In genomic region chr6:93265164-93265563, GRCm38 (mm10) we compare ENCODE assay signal across 21 mouse cellular contexts.
DNase-seq lines count a peak whose midpoint lies in the region; ATAC-seq and TF ChIP-seq lines count a peak whose summit lies in the region.
"Had no signal": no experiment of that assay in that cellular context is flagged by ENCODE, and none has a peak within 500 bp of the region (broad histone marks: within the 10 kb centered on the region; RNA-seq: fewer than 3 reads in every experiment).

No protein-coding gene starts in this region.

- WGBS in liver, adult 2 months = 79% methylated on average over 2 of the region's 2 CpGs
- 62% methylated on average over 2 of the region's 2 CpGs for WGBS in liver, embryonic 12.5 days (ENCODE audit: insufficient replicate concordance)
- WGBS in stomach, postnatal 0 days = 81% methylated on average over 2 of the region's 2 CpGs
- WGBS in kidney, embryonic 15.5 days = 90% methylated on average over 2 of the region's 2 CpGs

- H3K27me3 ChIP-seq in liver, adult 2 months (ENCODE audit: control insufficient read depth, insufficient read depth, low read length) = no peaks in the 10 kb centered on the region
- H3K27me3 ChIP-seq in liver, embryonic 12.5 days (replicated peaks) = no peaks in the 10 kb centered on the region
- no peaks in the 10 kb centered on the region for H3K27me3 ChIP-seq in stomach, postnatal 0 days (ENCODE audit: control insufficient read depth, insufficient read depth, low read length)
- H3K27me3 ChIP-seq in kidney, embryonic 15.5 days = no peaks in the 10 kb centered on the region
- H3K27me3 ChIP-seq: CH12.LX, Patski had no signal

- no peaks in the 10 kb centered on the region for H3K9me3 ChIP-seq in liver, embryonic 12.5 days (replicated peaks)
- no peaks in the 10 kb centered on the region for H3K9me3 ChIP-seq in stomach, postnatal 0 days (ENCODE audit: control insufficient read depth, low read length)
- no peaks in the 10 kb centered on the region for H3K9me3 ChIP-seq in kidney, embryonic 15.5 days (replicated peaks)

- no peak for TF ChIP-seq CTCF in liver, adult 2 months (IDR thresholded peaks at IDR 0.05; ENCODE audit: low read depth, low read length)
- no peak for TF ChIP-seq CTCF in stomach, postnatal 0 days (IDR thresholded peaks at IDR 0.05; ENCODE audit: low read depth)

- no peak for TF ChIP-seq EP300 in stomach, postnatal 0 days (optimal IDR thresholded peaks at IDR 0.05)

- no peak overlapping the region for H3K4me2 ChIP-seq in liver, embryonic 12.5 days
- no peak overlapping the region for H3K4me2 ChIP-seq in stomach, postnatal 0 days (replicated peaks; ENCODE audit: low read depth)
- H3K4me2 ChIP-seq in kidney, embryonic 15.5 days = no peak overlapping the region

- H3K4me1 ChIP-seq in liver, adult 2 months (ENCODE audit: control insufficient read depth, insufficient read depth, low read length) = no peaks in the 10 kb centered on the region
- no peaks in the 10 kb centered on the region for H3K4me1 ChIP-seq in liver, embryonic 12.5 days
- H3K4me1 ChIP-seq in stomach, postnatal 0 days (replicated peaks; ENCODE audit: control insufficient read depth, insufficient read depth) = no peaks in the 10 kb centered on the region
- no peaks in the 10 kb centered on the region for H3K4me1 ChIP-seq in kidney, embryonic 15.5 days

- peak; percentile 2 for DNase-seq in heart, adult 11 months
- DNase-seq in heart, postnatal 4 days = no peak
- DNase-seq in liver, adult 2 months (ENCODE audit: extremely low read depth, low read depth, low spot score) = peak; percentile 53
- no peak for DNase-seq in stomach, postnatal 0 days (ENCODE audit: low spot score)
- DNase-seq: adrenal gland, adult 2 months; adrenal gland, adult 8-10 months; adrenal gland, postnatal 10 days; adrenal gland, postnatal 14 days; adrenal gland, postnatal 25 days; adrenal gland, postnatal 36 days; B cell, adult 2 months; cerebellum, adult 11 months; cerebellum, adult 11-12 months; cerebellum, adult 18-20 months had no signal

- no peak overlapping the region for H3K9ac ChIP-seq in liver, adult 2 months (ENCODE audit: low read depth, low read length)
- H3K9ac ChIP-seq in liver, embryonic 12.5 days = no peak overlapping the region
- no peak overlapping the region for H3K9ac ChIP-seq in stomach, postnatal 0 days (ENCODE audit: low read length)
- no peak overlapping the region for H3K9ac ChIP-seq in kidney, embryonic 15.5 days

- ATAC-seq in liver, embryonic 12.5 days = no peak
- ATAC-seq in stomach, postnatal 0 days (ENCODE audit: low FRiP score, low TSS enrichment) = peak; percentile 83
- no peak for ATAC-seq in kidney, embryonic 15.5 days (replicated peaks; ENCODE audit: low FRiP score)
- ATAC-seq: activated CD4-positive, CD25-positive, alpha-beta regulatory T cell, adult 4 months; CD4-positive, CD25-positive, alpha-beta regulatory T cell, adult 4 months; Patski had no signal

- H3K4me3 ChIP-seq in liver, adult 2 months (ENCODE audit: insufficient read depth, low read depth, low read length) = no peak overlapping the region
- H3K4me3 ChIP-seq in liver, embryonic 12.5 days = no peak overlapping the region
- H3K4me3 ChIP-seq in stomach, postnatal 0 days (ENCODE audit: low read depth, low read length) = no peak overlapping the region
- no peak overlapping the region for H3K4me3 ChIP-seq in kidney, embryonic 15.5 days (replicated peaks)

- no peaks in the 10 kb centered on the region for H3K36me3 ChIP-seq in liver, adult 2 months (ENCODE audit: control insufficient read depth, insufficient read depth, low read length)
- no peaks in the 10 kb centered on the region for H3K36me3 ChIP-seq in liver, embryonic 12.5 days
- H3K36me3 ChIP-seq in stomach, postnatal 0 days (ENCODE audit: control insufficient read depth, insufficient read depth, low read length) = no peaks in the 10 kb centered on the region
- no peaks in the 10 kb centered on the region for H3K36me3 ChIP-seq in kidney, embryonic 15.5 days
- H3K36me3 ChIP-seq: G1E had no signal

- no peak overlapping the region for H3K27ac ChIP-seq in liver, adult 2 months (replicated peaks; ENCODE audit: insufficient read depth, low read depth, low read length)
- no peak overlapping the region for H3K27ac ChIP-seq in liver, embryonic 12.5 days
- H3K27ac ChIP-seq in stomach, postnatal 0 days (replicated peaks) = no peak overlapping the region
- no peak overlapping the region for H3K27ac ChIP-seq in kidney, embryonic 15.5 days

- H3K79me2 ChIP-seq in liver, adult 2 months (ENCODE audit: control insufficient read depth, insufficient read depth, low read length) = no peaks in the 10 kb centered on the region

- TF ChIP-seq POLR2A in liver, adult 2 months (IDR thresholded peaks at IDR 0.05; ENCODE audit: extremely low read depth, insufficient read depth, low read length) = no peak

Comparison
In these comparisons a context has a peak if more than half of its experiments do, and no peak if none do; other contexts are left out.
1. DNase-seq: peak in heart, adult 11 months (single experiment) and liver, adult 2 months (single experiment); none in heart, postnatal 4 days (single experiment) and stomach, postnatal 0 days (single experiment).